Mouse (Mus musculus) gastrocnemius, postnatal 14 days (tissue): Measurements from ENCODE around the gene Ghitm. TPM values are rescaled to one million over a fixed set of nuclear protein-coding genes. Genes with fewer than 3 reads are reported as not detected.
"Not testable (repeated sequence)": the region's sequence is repeated elsewhere in the genome, so short reads cannot be mapped to it uniquely, and the experiment has no call there.

ENCODE experiments used
- DNase-seq: peaks from one replicate; pipeline ENCODE4 v3.0.0; 2021; ENCODE audit warnings: mixed read lengths
- intact Hi-C: fragments of 180-260 bp; cut with DNase I; formaldehyde crosslinking; loops from one replicate; pipeline ENCODE4 v1.15.1; 2025; ENCODE audit warnings: low total_unique reads
- long read RNA-seq, 2 experiments: library from polyadenylated mRNA; stranded (forward); transcript quantifications; one replicate each; pipeline ENCODE4 v2.0.0; 2021
- total RNA-seq, 2 experiments: library from RNA; stranded (reverse); gene quantifications; 2 replicates each; pipeline ENCODE4 v1.2.3; 2021

The Ghitm gene
- total RNA-seq: 100 to 1,000 TPM; 262 to 295 TPM
- long read RNA-seq, experiment 1, transcript Ghitm-202 (9 exons, 3,188 nt): major isoform, 352 of 472 reads
- long read RNA-seq, experiment 1, transcript Ghitm-201 (9 exons, 2,573 nt): minor isoform, 27 of 472 reads
- long read RNA-seq, experiment 1, partial matches to known transcripts: 58 of 472 reads
- long read RNA-seq, experiment 1, other reads (novel, unspliced or antisense): 35 of 472 reads
- long read RNA-seq, experiment 2, transcript Ghitm-202 (9 exons, 3,188 nt): major isoform, 376 of 495 reads
- long read RNA-seq, experiment 2, transcript Ghitm-201 (9 exons, 2,573 nt): minor isoform, 38 of 495 reads
- long read RNA-seq, experiment 2, partial matches to known transcripts: 37 of 495 reads
- long read RNA-seq, experiment 2, other reads (novel, unspliced or antisense): 44 of 495 reads

DNA sequence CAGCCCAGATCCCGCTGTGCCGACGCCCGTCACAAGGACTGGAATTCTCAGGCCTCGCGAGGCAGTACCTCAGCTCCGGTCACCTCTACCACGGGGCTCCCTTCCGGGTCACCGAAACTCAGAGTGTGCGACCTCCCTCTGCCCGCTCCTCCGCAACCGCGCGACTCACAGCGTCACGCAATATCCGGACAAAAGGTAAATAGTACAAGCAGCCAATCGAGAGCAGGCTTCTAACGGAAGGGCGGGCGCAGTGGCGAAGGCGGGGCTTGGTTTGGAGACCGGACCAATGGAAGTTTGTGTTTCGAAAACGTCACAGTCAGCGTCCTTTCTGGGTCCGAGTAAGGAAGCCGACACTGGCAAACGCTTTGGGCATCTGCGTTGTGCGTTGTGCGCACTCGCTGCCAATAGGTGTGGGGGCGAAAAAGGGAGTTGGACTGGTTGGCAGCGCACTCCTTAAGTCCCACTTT, at the start of gene Ghitm:
Ghitm (minus strand) TSS at position 146 of the 467 bp plus-strand sequence.
- intact Hi-C loops: no loop called here
- DNase-seq: peak; percentile 93

DNA sequence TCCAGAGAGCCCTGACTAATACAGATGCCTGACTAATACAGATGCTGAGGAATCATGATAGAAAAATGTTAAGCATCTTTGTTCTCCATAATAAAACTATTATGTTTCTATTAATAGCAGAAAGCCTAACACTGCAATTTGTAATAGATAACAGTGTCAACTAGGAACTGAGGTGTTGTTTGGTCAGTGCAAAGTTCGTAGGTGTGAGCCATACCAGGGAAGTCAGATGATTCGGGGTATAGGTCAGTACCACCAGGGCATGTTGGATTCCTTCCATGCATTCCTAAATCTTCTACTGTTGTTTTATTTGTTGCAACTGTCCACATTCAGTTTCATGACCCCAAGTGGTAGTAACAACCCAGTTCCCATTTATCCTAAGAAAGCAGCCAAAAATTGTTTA, 49.8 kb upstream of the Ghitm start:
- DNase-seq: no peak
- intact Hi-C loops: no loop called here

DNA sequence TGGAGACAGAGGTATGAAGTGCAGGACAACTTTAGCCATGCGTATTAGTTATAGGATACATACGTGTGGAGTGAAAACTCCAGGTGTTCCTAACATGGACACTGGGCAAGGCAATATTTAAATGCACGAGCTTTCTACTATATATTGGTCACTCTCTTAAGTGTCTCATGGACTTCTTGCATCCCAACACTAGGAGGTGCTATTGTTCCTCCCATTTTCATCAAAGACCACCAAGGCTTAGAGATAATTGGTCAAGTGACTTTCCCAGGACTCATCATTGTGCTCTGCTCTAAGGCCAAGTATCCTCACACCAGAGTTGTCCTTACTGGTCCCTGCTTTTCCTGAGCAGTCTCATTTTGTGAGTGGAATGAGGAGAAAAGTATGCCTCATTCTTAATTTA, 39.4 kb upstream of the Ghitm start:
- intact Hi-C loops: no loop called here
- no peak for DNase-seq

GRCm38 (mm10) chr14:37165266-37165926, 30.3 kb upstream of the Ghitm start:
- intact Hi-C loops: no loop called here
- no peak for DNase-seq

- intact Hi-C loops: no loop called here
- DNase-seq: no peak
Measured at GRCm38 (mm10) chr14:37164392-37165032, 29.4 kb upstream of the Ghitm start.

DNA sequence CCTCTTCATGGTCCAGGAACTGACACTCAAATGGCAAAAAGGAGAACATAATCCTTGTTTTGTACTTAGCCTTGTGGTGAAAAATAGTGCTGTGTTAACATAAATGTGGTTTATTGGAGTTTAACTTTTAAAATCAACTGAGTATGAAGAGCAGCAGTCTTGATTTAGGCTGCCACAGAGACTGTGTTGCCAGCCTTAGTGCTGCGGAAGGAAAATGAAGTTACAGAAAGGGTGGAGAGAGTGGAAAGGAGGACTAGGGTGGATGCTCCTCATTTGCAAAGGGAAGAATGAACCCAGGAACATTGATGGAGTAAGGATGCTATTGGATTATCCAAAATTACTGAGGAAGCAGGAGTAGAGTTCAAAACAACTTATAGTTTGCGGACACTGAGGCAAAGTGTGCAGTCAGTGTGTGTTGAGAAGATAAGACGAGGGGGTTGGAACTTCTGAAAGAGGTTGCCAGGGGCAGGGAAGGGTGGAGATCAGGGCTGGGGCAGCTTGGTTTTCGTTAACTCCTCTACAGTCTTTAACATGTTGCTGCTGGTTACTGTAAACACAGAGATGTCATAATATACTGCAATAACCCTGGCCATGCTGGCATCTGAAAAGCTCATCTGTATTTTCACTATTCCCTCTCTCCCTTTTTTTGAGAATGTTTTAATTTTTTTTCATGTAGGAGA, 28.3 kb upstream of the Ghitm start:
- DNase-seq: no peak
- intact Hi-C loops: no loop called here

GRCm38 (mm10) chr14:37154391-37154790, 19.3 kb upstream of the Ghitm start:
- no peak for DNase-seq
- intact Hi-C loops: no loop called here

- intact Hi-C loops: no loop called here
- no peak for DNase-seq
Measured at GRCm38 (mm10) chr14:37139051-37139710, 4.1 kb upstream of the Ghitm start.

DNA sequence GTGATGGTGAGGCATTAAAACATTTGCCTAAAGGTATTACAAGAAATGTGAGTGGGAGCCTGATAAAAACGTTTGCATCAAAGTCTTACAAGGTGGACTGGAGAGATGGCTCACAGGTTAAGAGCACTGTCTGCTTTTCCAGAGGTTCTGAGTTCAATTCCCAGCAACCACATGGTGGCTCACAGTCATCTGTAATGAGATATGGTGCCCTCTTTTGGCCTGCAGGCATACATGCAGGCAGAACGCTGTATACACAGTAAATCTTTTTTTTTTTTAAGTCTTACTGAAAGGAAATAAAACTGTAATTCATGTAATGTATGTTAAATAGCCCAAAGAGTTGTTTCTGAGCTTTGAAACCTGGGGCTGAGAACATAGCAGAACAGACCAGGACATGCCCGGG, 2.5 kb upstream of the Ghitm start:
- intact Hi-C loops, DNase-seq: not testable (repeated sequence)

DNA sequence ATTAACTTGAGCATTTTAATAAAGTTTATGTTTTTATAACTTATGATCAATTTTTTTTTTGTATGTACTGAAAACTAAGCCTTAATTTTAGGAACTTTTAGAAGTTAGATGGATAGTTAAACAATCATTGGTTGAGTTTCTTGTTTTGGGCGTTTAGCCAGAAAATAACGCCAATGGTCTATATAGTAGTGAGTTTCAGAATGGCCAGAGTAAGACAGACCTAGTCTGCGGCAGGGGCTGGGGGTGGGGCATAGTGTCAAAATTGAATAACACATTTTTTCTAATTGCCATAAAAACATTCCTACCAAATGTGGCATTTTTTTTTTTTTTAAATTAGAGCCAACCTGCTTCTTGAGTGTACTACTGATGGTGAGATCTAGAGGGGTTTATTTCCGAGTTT, 1.0 kb upstream of the Ghitm start:
- intact Hi-C loops: no loop called here
- no peak for DNase-seq

DNA sequence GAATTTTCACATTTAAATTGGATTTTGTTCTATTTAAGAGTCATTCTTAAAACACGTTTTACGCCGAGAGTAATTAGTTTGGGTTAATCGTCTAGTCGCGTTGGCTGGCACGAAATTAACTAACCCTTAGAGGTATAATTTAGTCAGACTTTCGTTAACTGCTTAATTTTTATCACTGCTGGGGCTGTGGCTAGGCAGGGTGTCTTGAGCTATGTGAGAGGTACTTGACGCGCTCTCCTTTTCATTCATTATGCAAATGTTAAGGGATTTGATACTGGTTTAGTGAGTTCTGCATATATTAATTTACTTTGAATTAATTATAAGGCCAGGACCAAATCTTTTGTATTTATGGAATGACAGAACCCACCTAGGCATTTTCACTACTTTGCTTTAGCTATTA, 599 bp upstream of the Ghitm start:
- intact Hi-C loops: no loop called here
- no peak for DNase-seq

DNA sequence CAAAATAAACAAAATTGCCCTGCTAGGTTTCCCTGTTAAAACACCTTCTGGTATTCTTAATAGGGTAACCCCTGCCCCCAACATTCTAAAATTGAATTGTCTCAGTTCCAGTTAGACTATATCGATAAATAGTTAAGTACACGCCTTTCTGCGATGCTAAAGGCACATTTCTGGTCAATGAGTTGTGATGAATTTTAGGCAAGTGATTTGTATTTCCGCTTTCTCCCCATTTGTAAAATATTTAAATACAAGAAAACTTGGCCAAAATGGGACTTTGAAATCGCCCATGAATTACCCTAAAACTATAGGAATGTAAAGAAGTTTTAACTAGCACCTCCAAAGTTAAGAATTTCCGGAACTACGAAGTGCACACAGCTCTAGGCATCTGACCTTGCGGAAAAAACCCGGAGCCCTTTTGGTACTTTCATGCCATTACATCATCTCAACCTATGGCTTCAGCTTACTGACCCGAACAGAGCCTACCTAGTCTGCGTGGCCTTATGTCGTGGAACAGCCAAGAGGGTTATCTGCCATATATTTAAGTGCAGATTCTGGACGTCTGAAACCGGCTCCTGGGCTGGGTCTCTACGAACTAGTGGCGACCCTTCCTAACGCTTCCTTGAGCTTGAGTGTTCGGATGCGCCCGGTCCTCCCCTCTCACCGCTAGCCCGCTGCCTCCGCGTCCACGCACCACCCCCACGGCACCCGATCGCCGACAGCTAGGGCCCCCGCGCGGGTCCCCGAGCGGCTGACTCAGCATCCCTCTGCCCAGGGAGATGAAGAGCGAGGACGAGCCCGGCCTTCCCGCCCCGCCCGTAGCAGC, 557 bp downstream of the Ghitm start:
- intact Hi-C loops: no loop called here
- DNase-seq: no peak

DNA sequence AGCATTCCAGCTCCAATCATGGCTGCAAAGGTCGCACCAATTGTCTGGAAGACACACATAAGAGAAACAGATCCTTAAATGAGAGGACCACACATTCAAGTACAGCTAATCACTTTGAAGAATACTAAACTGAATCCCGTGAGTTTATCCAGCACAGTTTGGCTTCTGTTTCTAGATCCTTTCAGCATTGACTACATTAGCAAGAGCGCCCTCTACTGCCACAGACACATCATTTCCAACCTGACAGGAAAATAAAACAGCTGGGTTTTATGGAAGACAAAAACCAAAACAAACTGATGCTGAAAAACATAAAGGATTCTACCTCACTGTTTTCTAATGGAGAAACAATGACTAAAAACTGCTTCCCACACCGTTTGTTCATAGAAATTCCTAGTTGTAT, 7.4 kb downstream of the Ghitm start:
- DNase-seq: peak; percentile 12
- intact Hi-C loops: no loop called here

- DNase-seq: no peak
- intact Hi-C loops: no loop called here
Measured at GRCm38 (mm10) chr14:37119233-37119632, 15.8 kb downstream of the Ghitm start.

GRCm38 (mm10) chr14:37113922-37114321, 21.1 kb downstream of the Ghitm start, which contains the start of gene 2610528A11Rik:
2610528A11Rik (minus strand) TSS chr14:37114022.
- intact Hi-C loops: no loop called here
- DNase-seq: no peak

DNA sequence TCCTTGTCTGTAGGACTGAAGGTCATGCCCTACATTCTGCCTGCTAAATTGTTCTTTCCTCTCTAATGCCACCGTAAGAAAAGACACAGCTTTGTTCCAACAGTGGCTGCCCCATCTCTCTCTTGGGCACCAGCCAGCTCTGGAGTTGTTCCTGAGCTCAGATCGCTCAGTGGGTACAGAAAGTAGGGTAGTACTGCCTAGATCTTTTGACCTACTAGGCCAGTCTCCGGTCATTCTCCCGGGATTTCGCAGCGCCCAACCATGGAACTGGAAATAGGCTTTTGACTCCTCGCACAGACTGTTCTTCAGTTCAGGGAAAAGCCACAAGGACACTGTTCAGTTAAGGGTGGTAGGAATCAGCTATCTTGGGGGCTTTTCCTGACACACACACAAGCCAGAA, 22.1 kb downstream of the Ghitm start:
- intact Hi-C loops: no loop called here
- no peak for DNase-seq

- no peak for DNase-seq
- intact Hi-C loops: no loop called here
Measured at GRCm38 (mm10) chr14:37111371-37111770, 23.7 kb downstream of the Ghitm start.

GRCm38 (mm10) chr14:37110456-37110855, 24.6 kb downstream of the Ghitm start:
- intact Hi-C loops: no loop called here
- no peak for DNase-seq

DNA sequence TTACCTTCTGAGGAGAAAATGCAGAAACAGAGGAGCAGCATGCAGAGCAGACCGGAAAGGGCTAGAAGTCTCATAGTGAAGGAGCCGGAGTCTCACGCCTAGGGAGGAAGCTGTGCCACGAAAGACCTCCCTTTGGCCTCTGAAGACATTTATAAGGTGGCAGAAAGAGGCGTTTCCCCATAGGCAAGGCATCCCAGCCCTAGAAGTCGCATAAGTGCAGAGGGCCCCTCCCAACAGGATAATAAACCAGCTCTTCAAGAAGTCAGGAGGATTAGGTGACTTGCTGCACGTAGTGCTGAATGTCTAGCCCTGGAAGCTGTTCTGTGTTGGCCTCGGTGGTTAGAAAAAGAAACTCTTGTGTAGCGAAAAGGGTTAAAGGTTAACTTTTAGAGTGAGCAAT, 25.1 kb downstream of the Ghitm start:
- intact Hi-C loops: no loop called here
- DNase-seq: no peak
